Mouse (Mus musculus): ENCODE data around the gene Ptprm.

The Ptprm gene

GRCm38 (mm10) chr17:66686701-66687489, 667.4 kb downstream of the Ptprm start:
- in situ Hi-C loops (cut with MboI, MseI): no loop called here

- in situ Hi-C loops (cut with MboI, MseI): no loop called here
These were observed 670.8 kb downstream of the Ptprm start for GRCm38 (mm10) chr17:66683411-66683810.

- in situ Hi-C loops (cut with MboI, MseI): no loop called here
These were observed 673.6 kb downstream of the Ptprm start for GRCm38 (mm10) chr17:66680662-66681061.

- in situ Hi-C loops (cut with MboI, MseI): no loop called here
These were observed 679.6 kb downstream of the Ptprm start for GRCm38 (mm10) chr17:66674667-66675066.

GRCm38 (mm10) chr17:66671715-66672230, 682.5 kb downstream of the Ptprm start:
- in situ Hi-C loops (cut with MboI, MseI): no loop called here

GRCm38 (mm10) chr17:66671287-66671686, 683.0 kb downstream of the Ptprm start:
- in situ Hi-C loops (cut with MboI, MseI): no loop called here

GRCm38 (mm10) chr17:66665791-66666190, 688.5 kb downstream of the Ptprm start:
- in situ Hi-C loops (cut with MboI, MseI): no loop called here

GRCm38 (mm10) chr17:66665201-66665756, 689.0 kb downstream of the Ptprm start:
- in situ Hi-C loops (cut with MboI, MseI): no loop called here

GRCm38 (mm10) chr17:66664796-66665195, 689.5 kb downstream of the Ptprm start:
- in situ Hi-C loops (cut with MboI, MseI): no loop called here

- in situ Hi-C loops (cut with MboI, MseI): no loop called here
These were observed 695.0 kb downstream of the Ptprm start for GRCm38 (mm10) chr17:66659242-66659641.

GRCm38 (mm10) chr17:66637951-66638722, 716.1 kb downstream of the Ptprm start:
- in situ Hi-C loops (cut with MboI, MseI): no loop called here

GRCm38 (mm10) chr17:66619996-66620656, 734.1 kb downstream of the Ptprm start:
- in situ Hi-C loops (cut with MboI, MseI): no loop called here

GRCm38 (mm10) chr17:66619255-66619826, 734.9 kb downstream of the Ptprm start:
- in situ Hi-C loops (cut with MboI, MseI): no loop called here

Measured in T-helper 2 cell (primary cell).